Mouse (Mus musculus): ENCODE data around the gene Gm47791.
A peak's percentile ranks its signal among the peaks of the same experiment; 100 is the strongest.

Gene Gm47791

GRCm38 (mm10) chr1:82771022-82771586 is at the start of gene Gm47791:
Gm47791 (minus strand) TSS chr1:82771243.
- no peak for DNase-seq

GRCm38 (mm10) chr1:82820626-82821186 is 49.7 kb upstream of the Gm47791 start:
- no peak for DNase-seq

- no peak for DNase-seq
These were observed 49.1 kb upstream of the Gm47791 start for GRCm38 (mm10) chr1:82820179-82820578.

GRCm38 (mm10) chr1:82819366-82819765 is 48.3 kb upstream of the Gm47791 start:
- DNase-seq, result no peak

- peak; percentile 37 for DNase-seq
These were observed 45.1 kb upstream of the Gm47791 start for GRCm38 (mm10) chr1:82815941-82816716.

GRCm38 (mm10) chr1:82811766-82812165 is 40.7 kb upstream of the Gm47791 start:
- peak; percentile 53 for DNase-seq

GRCm38 (mm10) chr1:82808564-82808963 is 37.5 kb upstream of the Gm47791 start:
- no peak for DNase-seq

- no peak for DNase-seq
These were observed 36.2 kb upstream of the Gm47791 start for GRCm38 (mm10) chr1:82807206-82807605.

- DNase-seq, result no peak
These were observed 35.3 kb upstream of the Gm47791 start for GRCm38 (mm10) chr1:82806391-82806790.

GRCm38 (mm10) chr1:82804059-82804458 is 33.0 kb upstream of the Gm47791 start:
- DNase-seq, result no peak

- DNase-seq, result no peak
These were observed 32.6 kb upstream of the Gm47791 start for GRCm38 (mm10) chr1:82803608-82804007.

- no peak for DNase-seq
These were observed 30.2 kb upstream of the Gm47791 start for GRCm38 (mm10) chr1:82801105-82801783.

GRCm38 (mm10) chr1:82798922-82799321 is 27.9 kb upstream of the Gm47791 start:
- no peak for DNase-seq

GRCm38 (mm10) chr1:82798304-82798703 is 27.3 kb upstream of the Gm47791 start:
- DNase-seq, result no peak

- DNase-seq, result no peak
These were observed 26.0 kb upstream of the Gm47791 start for GRCm38 (mm10) chr1:82797088-82797487.

- DNase-seq, result no peak
These were observed 24.8 kb upstream of the Gm47791 start for GRCm38 (mm10) chr1:82795702-82796443.

GRCm38 (mm10) chr1:82795211-82795610 is 24.2 kb upstream of the Gm47791 start:
- DNase-seq, result no peak

GRCm38 (mm10) chr1:82793986-82794385 is 22.9 kb upstream of the Gm47791 start:
- no peak for DNase-seq

- no peak for DNase-seq
These were observed 22.1 kb upstream of the Gm47791 start for GRCm38 (mm10) chr1:82793110-82793509.

GRCm38 (mm10) chr1:82792238-82792637 is 21.2 kb upstream of the Gm47791 start:
- no peak for DNase-seq

GRCm38 (mm10) chr1:82791105-82791504 is 20.1 kb upstream of the Gm47791 start:
- DNase-seq, result no peak

GRCm38 (mm10) chr1:82788070-82788469 is 17.0 kb upstream of the Gm47791 start:
- no peak for DNase-seq

- DNase-seq, result peak; percentile 58
These were observed 16.4 kb upstream of the Gm47791 start for GRCm38 (mm10) chr1:82787414-82787813.

Measured in kidney, adult 18-20 months (tissue).